Mouse (Mus musculus): ENCODE results near the gene Pdlim3.

DNA sequence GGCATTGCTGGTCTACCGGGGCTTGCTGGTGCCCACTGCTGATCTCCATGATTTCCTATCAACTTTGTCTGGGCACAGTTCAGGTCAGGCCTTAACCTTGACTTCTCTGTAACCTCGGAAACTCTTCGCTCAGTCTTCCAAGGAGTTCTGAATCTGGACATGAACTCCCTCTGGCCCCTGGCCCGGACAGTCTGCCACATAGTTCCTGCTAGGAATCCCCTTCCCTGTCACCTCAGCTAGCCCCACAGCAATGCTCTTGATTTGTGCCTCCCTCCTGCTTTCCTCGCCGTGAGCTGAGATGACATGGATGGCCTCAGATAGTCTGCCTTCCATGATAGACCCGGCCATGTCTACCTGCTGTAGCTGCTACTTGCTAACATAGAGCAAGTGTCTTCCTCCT is 35.1 kb downstream of the Pdlim3 start:
- TF ChIP-seq POLR2A (IDR thresholded peaks at IDR 0.05; ENCODE audit: insufficient read depth, low read depth, low read length) (no peak), CTCF (IDR thresholded peaks at IDR 0.05) (no peak)
